In genomic region chr15:3996267-3997010, GRCm38 (mm10) we compare ENCODE assay signal across 8 mouse cellular contexts. TPM values are rescaled to one million over a fixed set of nuclear protein-coding genes. Genes with fewer than 3 reads are reported as not detected.
DNase-seq lines count a peak whose midpoint lies in the region; ATAC-seq and TF ChIP-seq lines count a peak whose summit lies in the region.

No protein-coding gene starts in this region.

- no peak for TF ChIP-seq CTCF in E14TG2a.4 (conservative IDR thresholded peaks at IDR 0.05; ENCODE audit: low read length)

- H3K4me1 ChIP-seq in heart, embryonic 10.5 days: peaks cover 4% of the 10 kb centered on the region; the same call in 1 of the 2 replicates
- peaks cover 35% of the 10 kb centered on the region for H3K4me1 ChIP-seq in E14TG2a.4 (replicated peaks; ENCODE audit: low read depth, low read length)
- no peaks in the 10 kb centered on the region for H3K4me1 ChIP-seq in forebrain, embryonic 11.5 days (replicated peaks; ENCODE audit: control insufficient read depth, insufficient read depth, low read length)
- peaks cover 20% of the 10 kb centered on the region for H3K4me1 ChIP-seq in liver, embryonic 13.5 days (replicated peaks)

- no peak for ATAC-seq in forebrain, embryonic 11.5 days (replicated peaks; ENCODE audit: low FRiP score)
- ATAC-seq in liver, embryonic 13.5 days (ENCODE audit: low read depth): no peak

- no peak for DNase-seq in heart, embryonic 10.5 days (ENCODE audit: low spot score)
- no peak for DNase-seq in heart, adult 11 months
- no peak for DNase-seq in forebrain, embryonic 11.5 days (ENCODE audit: low spot score)
- no peak for DNase-seq in liver, embryonic 13.5 days
- no peak for DNase-seq in adrenal gland, postnatal 14 days
- DNase-seq in adrenal gland, adult 18-20 months (ENCODE audit: low spot score in 2 of 2): no peak
- DNase-seq in frontal cortex, postnatal 14 days (ENCODE audit: low spot score in 2 of 2): no peak

- WGBS in heart, embryonic 10.5 days: 22% methylated on average over 14 of the region's 14 CpGs
- WGBS in forebrain, embryonic 11.5 days: 26% methylated on average over 14 of the region's 14 CpGs
- 22% methylated on average over 14 of the region's 14 CpGs for WGBS in liver, embryonic 13.5 days (ENCODE audit: insufficient replicate concordance)

- peak overlapping the region; percentile 97 for H3K27ac ChIP-seq in heart, embryonic 10.5 days
- peak overlapping the region; percentile 57 for H3K27ac ChIP-seq in forebrain, embryonic 11.5 days (ENCODE audit: low read depth, low read length)
- H3K27ac ChIP-seq in liver, embryonic 13.5 days: peak overlapping the region; percentile 75

- H3K9ac ChIP-seq in forebrain, embryonic 11.5 days (ENCODE audit: low read length): peak overlapping the region; percentile 61
- H3K9ac ChIP-seq in liver, embryonic 13.5 days: peak overlapping the region; percentile 73

- peaks cover 8% of the 10 kb centered on the region for H3K36me3 ChIP-seq in heart, embryonic 10.5 days
- peaks cover 12% of the 10 kb centered on the region for H3K36me3 ChIP-seq in E14TG2a.4 (ENCODE audit: insufficient read depth, low read length)
- H3K36me3 ChIP-seq in forebrain, embryonic 11.5 days (ENCODE audit: control insufficient read depth, insufficient read depth, low read length): no peaks in the 10 kb centered on the region
- H3K36me3 ChIP-seq in liver, embryonic 13.5 days: peaks cover 7% of the 10 kb centered on the region

- peak overlapping the region; percentile 60 for H3K4me2 ChIP-seq in forebrain, embryonic 11.5 days (ENCODE audit: low read depth, low read length, severe bottlenecking)
- H3K4me2 ChIP-seq in liver, embryonic 13.5 days: peak overlapping the region; percentile 74

- no peaks in the 10 kb centered on the region for H3K27me3 ChIP-seq in heart, embryonic 10.5 days (ENCODE audit: insufficient read depth, poor library complexity, severe bottlenecking)
- H3K27me3 ChIP-seq in E14TG2a.4 (ENCODE audit: insufficient read depth, low read length): no peaks in the 10 kb centered on the region
- H3K27me3 ChIP-seq in forebrain, embryonic 11.5 days (ENCODE audit: control insufficient read depth, insufficient read depth, low read length): no peaks in the 10 kb centered on the region
- no peaks in the 10 kb centered on the region for H3K27me3 ChIP-seq in liver, embryonic 13.5 days

- no peaks in the 10 kb centered on the region for H3K9me3 ChIP-seq in heart, embryonic 10.5 days
- H3K9me3 ChIP-seq in E14TG2a.4 (ENCODE audit: low read length): no peaks in the 10 kb centered on the region
- no peaks in the 10 kb centered on the region for H3K9me3 ChIP-seq in forebrain, embryonic 11.5 days (ENCODE audit: control insufficient read depth, low read length)
- H3K9me3 ChIP-seq in liver, embryonic 13.5 days (replicated peaks): no peaks in the 10 kb centered on the region

- peak overlapping the region; percentile 85 for H3K4me3 ChIP-seq in heart, embryonic 10.5 days
- H3K4me3 ChIP-seq in E14TG2a.4 (replicated peaks; ENCODE audit: low read length): peak overlapping the region; percentile 77
- H3K4me3 ChIP-seq in forebrain, embryonic 11.5 days (ENCODE audit: low read depth, low read length): peak overlapping the region; percentile 72
- peak overlapping the region; percentile 85 for H3K4me3 ChIP-seq in liver, embryonic 13.5 days (replicated peaks)

RNA-seq across cellular contexts. Expression of gene AW549877, which starts 0.9 kb away (rescaled TPM):
- polyA plus RNA-seq in heart, embryonic 10.5 days (2016; fragmentation: Nextera tagmentation; extraction: Ambion mirVana): 32.4 and 39.0 TPM in 2 replicates
- 57.6 and 61.7 TPM in 2 replicates for polyA plus RNA-seq in forebrain, embryonic 11.5 days (2014; fragmentation: Nextera tagmentation; extraction: Ambion mirVana)
- 4.8 and 7.2 TPM in 2 replicates for polyA plus RNA-seq in liver, embryonic 13.5 days (2015; fragmentation: Nextera tagmentation; extraction: Ambion mirVana)
- 49.0 and 52.0 TPM in 2 replicates for total RNA-seq in adrenal gland, postnatal 14 days (2021)
- total RNA-seq in adrenal gland, adult 18-20 months (2021): 10 to 100 TPM; 44.8 to 54.8 TPM

RNA-seq across cellular contexts. Expression of gene Fbxo4, which starts 17.1 kb away (rescaled TPM):
- polyA plus RNA-seq in heart, embryonic 10.5 days (2016; fragmentation: Nextera tagmentation; extraction: Ambion mirVana): 8.8 and 10.0 TPM in 2 replicates
- polyA plus RNA-seq in forebrain, embryonic 11.5 days (2014; fragmentation: Nextera tagmentation; extraction: Ambion mirVana): 5.3 and 6.5 TPM in 2 replicates
- polyA plus RNA-seq in liver, embryonic 13.5 days (2015; fragmentation: Nextera tagmentation; extraction: Ambion mirVana): 3.1 and 3.3 TPM in 2 replicates
- total RNA-seq in adrenal gland, postnatal 14 days (2021): 16.7 and 18.4 TPM in 2 replicates
- total RNA-seq in adrenal gland, adult 18-20 months (2021): 10 to 100 TPM; 17.0 to 18.4 TPM

RNA-seq across cellular contexts. Expression of gene Oxct1, which starts 29.7 kb away (rescaled TPM):
- 159 and 217 TPM in 2 replicates for polyA plus RNA-seq in heart, embryonic 10.5 days (2016; fragmentation: Nextera tagmentation; extraction: Ambion mirVana)
- 188 and 196 TPM in 2 replicates for polyA plus RNA-seq in forebrain, embryonic 11.5 days (2014; fragmentation: Nextera tagmentation; extraction: Ambion mirVana)
- 40.8 and 52.2 TPM in 2 replicates for polyA plus RNA-seq in liver, embryonic 13.5 days (2015; fragmentation: Nextera tagmentation; extraction: Ambion mirVana)
- total RNA-seq in adrenal gland, postnatal 14 days (2021): 162 and 172 TPM in 2 replicates
- 100 to 1,000 TPM; 167 to 192 TPM for total RNA-seq in adrenal gland, adult 18-20 months (2021)
